ENCODE assay signal across 18 mouse cellular contexts in genomic region chr14:11871752-11872344, GRCm38 (mm10).
A peak's percentile ranks its signal among the peaks of the same experiment; 100 is the strongest.
DNase-seq lines count a peak whose midpoint lies in the region; ATAC-seq and TF ChIP-seq lines count a peak whose summit lies in the region.
"Had no signal": no experiment of that assay in that cellular context is flagged by ENCODE, and none has a peak within 500 bp of the region (broad histone marks: within the 10 kb centered on the region; RNA-seq: fewer than 3 reads in every experiment).

No protein-coding gene starts in this region.

- no peak overlapping the region for H3K4me2 ChIP-seq in lung, embryonic 14.5 days
- peak overlapping the region; percentile 2; the same call in 1 of the 2 replicates for H3K4me2 ChIP-seq in embryonic facial prominence, embryonic 13.5 days
- H3K4me2 ChIP-seq: liver, embryonic 12.5 days; stomach, embryonic 15.5 days had no signal

- H3K9me3 ChIP-seq in lung, embryonic 14.5 days (ENCODE audit: low read depth, low read length) = no peaks in the 10 kb centered on the region
- H3K9me3 ChIP-seq in embryonic facial prominence, embryonic 13.5 days = no peaks in the 10 kb centered on the region
- H3K9me3 ChIP-seq: liver, embryonic 12.5 days; stomach, embryonic 15.5 days had no signal

- no peaks in the 10 kb centered on the region for H3K27me3 ChIP-seq in lung, embryonic 14.5 days (ENCODE audit: insufficient read depth, low read length)
- no peaks in the 10 kb centered on the region for H3K27me3 ChIP-seq in embryonic facial prominence, embryonic 13.5 days
- H3K27me3 ChIP-seq: liver, embryonic 12.5 days; stomach, embryonic 15.5 days had no signal

- no peak for DNase-seq in frontal cortex, postnatal 25 days (ENCODE audit: low spot score in 2 of 2)
- peak; percentile 22 for DNase-seq in lung, embryonic 14.5 days
- no peak for DNase-seq in lung, adult 2 months
- peak; percentile 58 for DNase-seq in mesoderm, embryonic 11.5 days (ENCODE audit: low read depth, low spot score)
- DNase-seq in urinary bladder, postnatal 36 days (ENCODE audit: low spot score in 2 of 2) = no peak
- no peak for DNase-seq in MN1 (ENCODE audit: low spot score)
- DNase-seq: adrenal gland, adult 8-10 months; cerebellum, adult 11-12 months; cerebellum, postnatal 36 days; kidney, adult 11 months; kidney, postnatal 14 days; midbrain, embryonic 14.5 days; thymus, postnatal 14 days had no signal

- no peaks in the 10 kb centered on the region for H3K36me3 ChIP-seq in lung, embryonic 14.5 days (ENCODE audit: insufficient read depth)
- no peaks in the 10 kb centered on the region for H3K36me3 ChIP-seq in embryonic facial prominence, embryonic 13.5 days
- H3K36me3 ChIP-seq: liver, embryonic 12.5 days; stomach, embryonic 15.5 days had no signal

- WGBS in lung, embryonic 14.5 days = 49% methylated on average over 8 of the region's 8 CpGs
- 45% methylated on average over 8 of the region's 8 CpGs for WGBS in lung, adult 2 months
- 27% methylated on average over 8 of the region's 8 CpGs for WGBS in embryonic facial prominence, embryonic 13.5 days

- no peak overlapping the region for H3K27ac ChIP-seq in lung, embryonic 14.5 days (ENCODE audit: low read depth)
- H3K27ac ChIP-seq in embryonic facial prominence, embryonic 13.5 days = peak overlapping the region; percentile 45
- H3K27ac ChIP-seq: hindbrain, postnatal 0 days; liver, embryonic 12.5 days; stomach, embryonic 15.5 days had no signal

- no peak for TF ChIP-seq CTCF in lung, embryonic 14.5 days (IDR thresholded peaks at IDR 0.05; ENCODE audit: low read depth)
- no peak for TF ChIP-seq CTCF in lung, adult 2 months (IDR thresholded peaks at IDR 0.05; ENCODE audit: insufficient read depth, low read length)

- ATAC-seq in frontal cortex, adult (ENCODE audit: low TSS enrichment) = peak; percentile 77
- ATAC-seq in lung, embryonic 14.5 days (ENCODE audit: insufficient read depth) = no peak
- ATAC-seq in embryonic facial prominence, embryonic 13.5 days (ENCODE audit: insufficient number of reproducible peaks, insufficient read depth, low FRiP score, low TSS enrichment, low read depth) = no peak
- ATAC-seq: hindbrain, postnatal 0 days; liver, embryonic 12.5 days had no signal

- TF ChIP-seq POLR2A in lung, adult 2 months (IDR thresholded peaks at IDR 0.05; ENCODE audit: borderline replicate concordance, extremely low read depth, low read depth, low read length) = no peak

- H3K4me3 ChIP-seq in lung, embryonic 14.5 days (ENCODE audit: low read depth, low read length) = no peak overlapping the region
- H3K4me3 ChIP-seq in lung, adult 2 months (replicated peaks; ENCODE audit: extremely low read depth, low read depth, low read length) = no peak overlapping the region
- H3K4me3 ChIP-seq in embryonic facial prominence, embryonic 13.5 days = no peak overlapping the region
- H3K4me3 ChIP-seq: liver, embryonic 12.5 days; stomach, embryonic 15.5 days had no signal

- no peak overlapping the region for H3K9ac ChIP-seq in lung, embryonic 14.5 days
- H3K9ac ChIP-seq in embryonic facial prominence, embryonic 13.5 days = no peak overlapping the region
- H3K9ac ChIP-seq: liver, embryonic 12.5 days; stomach, embryonic 15.5 days had no signal

- H3K4me1 ChIP-seq in lung, embryonic 14.5 days (ENCODE audit: insufficient read depth) = no peaks in the 10 kb centered on the region
- H3K4me1 ChIP-seq in lung, adult 2 months (ENCODE audit: control insufficient read depth, insufficient read depth, low read length) = peaks cover 11% of the 10 kb centered on the region
- peaks cover 37% of the 10 kb centered on the region for H3K4me1 ChIP-seq in embryonic facial prominence, embryonic 13.5 days
- H3K4me1 ChIP-seq: liver, embryonic 12.5 days; stomach, embryonic 15.5 days had no signal

Comparison
In these comparisons a context has a peak if more than half of its experiments do, and no peak if none do; other contexts are left out.
1. DNase-seq: peak in lung, embryonic 14.5 days (single experiment) and mesoderm, embryonic 11.5 days (single experiment); none in frontal cortex, postnatal 25 days (0 of 2), lung, adult 2 months (single experiment), urinary bladder, postnatal 36 days (0 of 2) and MN1 (single experiment).